Comparison of ENCODE assay signal across 8 mouse cellular contexts in genomic region chr14:37134304-37135126, GRCm38 (mm10). TPM values are rescaled to one million over a fixed set of nuclear protein-coding genes. Genes with fewer than 3 reads are reported as not detected.
DNase-seq lines count a peak whose midpoint lies in the region; ATAC-seq and TF ChIP-seq lines count a peak whose summit lies in the region.

No protein-coding gene starts in this region.

- ATAC-seq in forebrain, embryonic 12.5 days (ENCODE audit: low FRiP score): no peak
- peak; percentile 81 for ATAC-seq in liver, embryonic 13.5 days (ENCODE audit: low read depth)

- no peak for DNase-seq in left cerebral cortex, adult 2 months (ENCODE audit: extremely low spot score in 1 of 2, low spot score in 2 of 2)
- no peak for DNase-seq in left cerebral cortex, postnatal 4 days
- DNase-seq in R1 (ENCODE audit: low read depth, low spot score): peak; percentile 64
- no peak for DNase-seq in liver, embryonic 13.5 days
- peak; percentile 12 for DNase-seq in skeletal muscle tissue, adult 2 months (ENCODE audit: low read depth, low spot score)
- DNase-seq in layer of hippocampus, postnatal 25 days (ENCODE audit: extremely low spot score in 1 of 2, low spot score in 1 of 2): no peak
- no peak for DNase-seq in gastrocnemius, postnatal 36 days

- H3K9ac ChIP-seq in forebrain, embryonic 12.5 days: peak overlapping the region; percentile 84
- peak overlapping the region; percentile 92 for H3K9ac ChIP-seq in liver, embryonic 13.5 days

- H3K27me3 ChIP-seq in forebrain, embryonic 12.5 days: no peaks in the 10 kb centered on the region
- H3K27me3 ChIP-seq in liver, embryonic 13.5 days: no peaks in the 10 kb centered on the region

- 2% methylated on average over 40 of the region's 40 CpGs for WGBS in forebrain, embryonic 12.5 days
- under 1% methylated on average over 40 of the region's 40 CpGs for WGBS in liver, embryonic 13.5 days (ENCODE audit: insufficient replicate concordance)

- no peaks in the 10 kb centered on the region for H3K9me3 ChIP-seq in forebrain, embryonic 12.5 days
- H3K9me3 ChIP-seq in liver, embryonic 13.5 days (replicated peaks): no peaks in the 10 kb centered on the region

- peaks cover 26% of the 10 kb centered on the region for H3K36me3 ChIP-seq in forebrain, embryonic 12.5 days (replicated peaks)
- H3K36me3 ChIP-seq in liver, embryonic 13.5 days: peaks cover 38% of the 10 kb centered on the region

- peaks cover 8% of the 10 kb centered on the region for H3K4me1 ChIP-seq in forebrain, embryonic 12.5 days
- peaks cover 10% of the 10 kb centered on the region for H3K4me1 ChIP-seq in liver, embryonic 13.5 days (replicated peaks)

- intact Hi-C loops in left cerebral cortex, adult 2 months (cut with DNase I): loop anchor here (2.0 kb wide), 1 partner anchor 166 kb away; the partner anchor contains the start of gene Ccser2
- intact Hi-C loops in left cerebral cortex, postnatal 4 days (cut with DNase I): no loop called here
- intact Hi-C loops in gastrocnemius, postnatal 36 days (cut with DNase I): no loop called here

- TF ChIP-seq CTCF in left cerebral cortex, adult 2 months (IDR thresholded peaks at IDR 0.05): no peak

- H3K27ac ChIP-seq in left cerebral cortex, adult 2 months: peak overlapping the region; percentile 87
- H3K27ac ChIP-seq in forebrain, embryonic 12.5 days: peak overlapping the region; percentile 73
- peak overlapping the region; percentile 88 for H3K27ac ChIP-seq in liver, embryonic 13.5 days

- peak overlapping the region; percentile 64 for H3K4me2 ChIP-seq in forebrain, embryonic 12.5 days
- peak overlapping the region; percentile 64 for H3K4me2 ChIP-seq in liver, embryonic 13.5 days

- H3K4me3 ChIP-seq in left cerebral cortex, adult 2 months: peak overlapping the region; percentile 89
- H3K4me3 ChIP-seq in forebrain, embryonic 12.5 days (replicated peaks): peak overlapping the region; percentile 85
- peak overlapping the region; percentile 88 for H3K4me3 ChIP-seq in liver, embryonic 13.5 days (replicated peaks)

RNA-seq across cellular contexts. Expression of gene Ghitm, which starts 0.6 kb away (rescaled TPM):
- 100 to 1,000 TPM; 425 to 441 TPM for total RNA-seq in left cerebral cortex, adult 2 months (2021)
- total RNA-seq in left cerebral cortex, postnatal 4 days (2021): 100 to 1,000 TPM; 133 to 139 TPM
- 171 and 180 TPM in 2 replicates for polyA plus RNA-seq in forebrain, embryonic 12.5 days (2016; fragmentation: Nextera tagmentation; extraction: Ambion mirVana)
- 265 and 293 TPM in 2 replicates for polyA plus RNA-seq in liver, embryonic 13.5 days (2015; fragmentation: Nextera tagmentation; extraction: Ambion mirVana)
- total RNA-seq in layer of hippocampus, postnatal 25 days (2021): 100 to 1,000 TPM; 394 to 397 TPM
- total RNA-seq in gastrocnemius, postnatal 36 days (2021): 100 to 1,000 TPM; 399 to 418 TPM

RNA-seq across cellular contexts. Expression of gene 2610528A11Rik, which starts 20.7 kb away (rescaled TPM):
- under 1 TPM in 1 of 2 experiments, not detected in 1; 0.70 TPM for total RNA-seq in left cerebral cortex, adult 2 months (2021)
- total RNA-seq in left cerebral cortex, postnatal 4 days (2021): under 1 TPM; 0.54 to 0.72 TPM
- polyA plus RNA-seq in forebrain, embryonic 12.5 days (2016; fragmentation: Nextera tagmentation; extraction: Ambion mirVana): not detected in 2 replicates
- 0.18 and 0.30 TPM in 2 replicates for polyA plus RNA-seq in liver, embryonic 13.5 days (2015; fragmentation: Nextera tagmentation; extraction: Ambion mirVana)
- under 1 TPM in 1 of 2 experiments, not detected in 1; 0.81 TPM for total RNA-seq in layer of hippocampus, postnatal 25 days (2021)
- total RNA-seq in gastrocnemius, postnatal 36 days (2021): under 1 TPM in 1 of 2 experiments, not detected in 1; 0.52 TPM

RNA-seq across cellular contexts. Expression of gene Cdhr1, which starts 36.4 kb away (rescaled TPM):
- total RNA-seq in left cerebral cortex, adult 2 months (2021): 10 to 100 TPM; 11.2 to 14.1 TPM
- 10 to 100 TPM in 1 of 2 experiments, 1 to 10 TPM in 1; 9.4 to 11.5 TPM for total RNA-seq in left cerebral cortex, postnatal 4 days (2021)
- 0.96 and 1.1 TPM in 2 replicates for polyA plus RNA-seq in forebrain, embryonic 12.5 days (2016; fragmentation: Nextera tagmentation; extraction: Ambion mirVana)
- 0.03 TPM in 1 of 2 replicates, not detected in the other for polyA plus RNA-seq in liver, embryonic 13.5 days (2015; fragmentation: Nextera tagmentation; extraction: Ambion mirVana)
- total RNA-seq in layer of hippocampus, postnatal 25 days (2021): 1 to 10 TPM; 9.1 to 10.0 TPM
- total RNA-seq in gastrocnemius, postnatal 36 days (2021): not detected

Comparison
In these comparisons a context has a peak if more than half of its experiments do, and no peak if none do; other contexts are left out.
1. DNase-seq: peak in R1 (single experiment) and skeletal muscle tissue, adult 2 months (single experiment); none in left cerebral cortex, adult 2 months (0 of 2), left cerebral cortex, postnatal 4 days (single experiment), liver, embryonic 13.5 days (single experiment), layer of hippocampus, postnatal 25 days (0 of 2) and gastrocnemius, postnatal 36 days (0 of 2).
2. RNA of gene Cdhr1, which starts 36.4 kb away (total RNA-seq): 11.2 to 14.1 TPM in left cerebral cortex, adult 2 months, 9.4 to 11.5 TPM in left cerebral cortex, postnatal 4 days and 9.1 to 10.0 TPM in layer of hippocampus, postnatal 25 days; not detected in gastrocnemius, postnatal 36 days; every median in the first group is over 10 times any median in the second.
3. Peak in every context shown above with its lines, with median percentiles within 50 percentile points of each other: H3K27ac ChIP-seq and H3K4me3 ChIP-seq.